Mouse (Mus musculus) ES-Bruce4 (cell line): Measurements from ENCODE around the gene Afg1l. TPM values are rescaled to one million over a fixed set of nuclear protein-coding genes. Genes with fewer than 3 reads are reported as not detected.

ENCODE experiments used
- H3K27ac ChIP-seq: 2 replicates; pipeline ENCODE4 v1.5.1; 2012; ENCODE audit warnings: low read length, inconsistent platforms; ENCODE audit not compliant: insufficient read depth
- H3K27me3 ChIP-seq: 2 replicates; pipeline ENCODE4 v1.6.1; 2012; ENCODE audit warnings: mild to moderate bottlenecking, low read length, inconsistent platforms; ENCODE audit not compliant: control insufficient read depth, poor library complexity, insufficient read depth, severe bottlenecking
- H3K36me3 ChIP-seq: 2 replicates; pipeline ENCODE4 v1.6.1; 2012; ENCODE audit warnings: inconsistent platforms, mild to moderate bottlenecking, low read length, moderate library complexity; ENCODE audit not compliant: control insufficient read depth, poor library complexity, insufficient read depth, severe bottlenecking
- H3K4me1 ChIP-seq: one replicate; pipeline ENCODE4 v1.8.1; 2011; ENCODE audit warnings: low read length; ENCODE audit not compliant: control insufficient read depth, insufficient read depth
- H3K4me3 ChIP-seq: 2 replicates; pipeline ENCODE4 v1.5.1; 2011; ENCODE audit warnings: low read depth, mild to moderate bottlenecking, low read length
- H3K9ac ChIP-seq: 2 replicates; pipeline ENCODE4 v1.6.1; 2012; ENCODE audit warnings: low read depth, mild to moderate bottlenecking, inconsistent platforms; ENCODE audit not compliant: poor library complexity, severe bottlenecking
- H3K9me3 ChIP-seq: replicated peaks from 2 replicates; pipeline ENCODE4 v1.6.1; 2012; ENCODE audit warnings: mild to moderate bottlenecking, low read length, inconsistent platforms; ENCODE audit not compliant: control insufficient read depth, poor library complexity, insufficient read depth, severe bottlenecking
- CTCF ChIP-seq: IDR thresholded peaks from one replicate; pipeline ENCODE4 v1.8.1; 2011; ENCODE audit warnings: low read depth, low read length
- EP300 ChIP-seq: IDR thresholded peaks from 2 replicates; pipeline ENCODE4 v1.6.1; 2011; ENCODE audit warnings: low read depth, low read length; ENCODE audit not compliant: insufficient read depth
- POLR2A ChIP-seq: IDR thresholded peaks from one replicate; pipeline ENCODE4 v1.8.1; 2011; ENCODE audit warnings: low read length; ENCODE audit not compliant: insufficient read depth
- polyA plus RNA-seq: library from polyadenylated mRNA; stranded (reverse); fragments of >200 nt; gene quantifications from 2 replicates; pipeline ENCODE4 v1.2.4, GENCODE M21; 2011; ENCODE audit warnings: low read depth; ENCODE audit not compliant: missing spikeins, insufficient read depth, insufficient read length

The Afg1l gene
- polyA plus RNA-seq, 1 experiment = 14.2 TPM

DNA sequence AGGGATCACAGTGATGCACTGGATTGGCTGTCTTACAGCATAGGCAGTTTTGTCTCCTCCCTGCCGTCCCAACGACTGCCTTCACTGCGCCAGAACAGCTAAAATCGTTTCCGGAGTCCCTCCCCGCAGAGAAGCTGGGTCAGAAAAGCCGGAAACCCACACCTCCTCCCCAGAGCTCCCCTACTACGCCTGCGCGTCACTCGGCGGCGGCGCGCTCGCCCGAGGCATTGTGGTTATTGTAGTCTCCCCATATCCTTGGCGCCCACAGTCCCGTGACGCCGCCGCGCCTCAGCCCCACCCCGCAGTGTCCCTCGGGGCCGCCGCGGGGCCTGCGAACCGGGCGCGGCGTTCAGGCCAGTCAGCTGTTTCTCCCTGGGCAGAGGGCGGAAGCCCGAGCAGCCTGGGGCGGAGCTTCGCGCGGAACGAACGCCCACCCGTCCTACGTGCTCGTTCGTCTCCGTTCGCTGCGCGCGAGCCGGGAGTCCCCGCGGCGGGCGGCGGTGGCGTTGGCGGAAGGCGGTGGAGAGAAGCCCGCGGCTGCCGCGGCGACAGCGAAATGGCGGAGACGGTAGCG is 23.5 kb upstream of the Afg1l start, which contains the start of gene Snx3:
Gene Snx3, plus strand, starts transcription at position 256 of the 574 bp plus-strand sequence.
- H3K36me3 ChIP-seq = peaks cover 2% of the 10 kb centered on the region
- H3K27ac ChIP-seq = peak within 1 kb of the TSS; percentile 93
- TF ChIP-seq POLR2A = peak; percentile 80
- TF ChIP-seq EP300 = no peak
- TF ChIP-seq CTCF = no peak
- peak within 1 kb of the TSS; percentile 95 for H3K9ac ChIP-seq
- no peaks in the 10 kb centered on the region for H3K9me3 ChIP-seq
- H3K27me3 ChIP-seq = no peaks in the 10 kb centered on the region
- H3K4me3 ChIP-seq = peak within 1 kb of the TSS; percentile 85
- no peaks in the 10 kb centered on the region for H3K4me1 ChIP-seq

GRCm38 (mm10) chr10:42501161-42501560 is 22.8 kb upstream of the Afg1l start:
- H3K27ac ChIP-seq = peak overlapping the region; percentile 93
- no peaks in the 10 kb centered on the region for H3K27me3 ChIP-seq
- H3K4me3 ChIP-seq = peak overlapping the region; percentile 85
- H3K9ac ChIP-seq = peak overlapping the region; percentile 95
- no peaks in the 10 kb centered on the region for H3K4me1 ChIP-seq
- H3K9me3 ChIP-seq = no peaks in the 10 kb centered on the region
- TF ChIP-seq CTCF (no peak), EP300 (no peak), POLR2A (no peak)
- no peaks in the 10 kb centered on the region; the same call in 1 of the 2 replicates for H3K36me3 ChIP-seq

GRCm38 (mm10) chr10:42500611-42501010 is 22.2 kb upstream of the Afg1l start:
- Histone ChIP-seq H3K4me1 (no peaks in the 10 kb centered on the region), H3K4me3 (no peak overlapping the region), H3K27ac (peak overlapping the region; percentile 93), H3K36me3 (no peaks in the 10 kb centered on the region; the same call in 1 of the 2 replicates), H3K9ac (peak overlapping the region; percentile 95; the same call in 1 of the 2 replicates), H3K27me3 (no peaks in the 10 kb centered on the region), H3K9me3 (no peaks in the 10 kb centered on the region)
- TF ChIP-seq POLR2A (no peak), EP300 (no peak), CTCF (no peak)

DNA sequence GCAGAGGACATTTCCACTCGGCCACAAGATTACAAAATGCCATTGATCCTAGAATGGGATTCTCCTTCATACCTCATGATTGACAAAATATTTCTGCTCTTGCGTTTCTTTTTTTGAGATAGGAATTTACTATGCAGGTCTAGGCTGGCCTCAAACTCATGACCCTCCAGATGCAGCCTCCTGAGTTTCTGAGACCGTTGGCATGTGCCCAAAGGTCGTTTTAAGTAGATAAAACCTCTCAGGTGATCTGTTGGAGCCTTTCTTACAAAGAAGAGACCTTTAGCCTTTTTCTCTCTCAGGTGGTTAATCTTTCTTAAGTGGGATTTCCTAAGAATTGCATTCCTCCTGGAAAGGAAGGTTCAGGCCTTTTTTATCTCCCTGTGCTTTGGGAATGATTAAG is 14.6 kb upstream of the Afg1l start:
- Histone ChIP-seq H3K9ac (no peak overlapping the region), H3K27ac (no peak overlapping the region), H3K4me3 (no peak overlapping the region), H3K9me3 (no peaks in the 10 kb centered on the region), H3K4me1 (peaks cover 3% of the 10 kb centered on the region), H3K27me3 (no peaks in the 10 kb centered on the region), H3K36me3 (no peaks in the 10 kb centered on the region)
- no peak for TF ChIP-seq EP300

GRCm38 (mm10) chr10:42492027-42492771 is 13.8 kb upstream of the Afg1l start:
- Histone ChIP-seq H3K4me1 (peaks cover 3% of the 10 kb centered on the region), H3K9me3 (no peaks in the 10 kb centered on the region), H3K9ac (no peak overlapping the region), H3K27me3 (no peaks in the 10 kb centered on the region), H3K36me3 (no peaks in the 10 kb centered on the region), H3K27ac (no peak overlapping the region), H3K4me3 (no peak overlapping the region)
- no peak for TF ChIP-seq POLR2A
- no peak for TF ChIP-seq CTCF
- no peak for TF ChIP-seq EP300

- Histone ChIP-seq H3K36me3 (no peaks in the 10 kb centered on the region), H3K9ac (no peak overlapping the region), H3K27ac (no peak overlapping the region), H3K4me3 (no peak overlapping the region), H3K4me1 (peaks cover 3% of the 10 kb centered on the region), H3K27me3 (no peaks in the 10 kb centered on the region), H3K9me3 (no peaks in the 10 kb centered on the region)
- TF ChIP-seq EP300 (no peak), CTCF (no peak), POLR2A (no peak)
Measured at GRCm38 (mm10) chr10:42491158-42491557, 12.8 kb upstream of the Afg1l start.
